In the genomic region with DNA sequence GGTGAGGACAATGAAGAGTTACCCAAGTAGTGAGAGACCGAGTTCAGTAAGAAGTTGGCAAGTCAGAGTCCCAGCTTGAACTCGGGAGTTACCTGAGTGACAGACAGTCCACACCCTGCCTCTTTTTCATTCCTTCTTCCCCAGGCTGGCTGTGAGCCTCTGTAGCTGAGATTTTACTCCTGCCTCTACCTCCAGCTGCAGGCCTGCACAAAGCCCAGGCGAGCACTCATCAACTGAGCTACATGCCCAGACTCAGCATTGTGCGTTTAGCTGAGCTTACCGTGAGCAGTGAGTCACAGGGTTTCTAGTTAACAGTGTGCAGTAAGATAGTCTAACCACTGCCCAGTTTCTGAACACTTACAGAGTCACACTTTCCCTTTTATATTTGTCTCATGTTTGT, we compare ENCODE assay signal across 25 mouse cellular contexts. TPM values are rescaled to one million over a fixed set of nuclear protein-coding genes. Genes with fewer than 3 reads are reported as not detected.
"Had no signal": no experiment of that assay in that cellular context is flagged by ENCODE, and none has a peak within 500 bp of the region (broad histone marks: within the 10 kb centered on the region; RNA-seq: fewer than 3 reads in every experiment).

No protein-coding gene starts in this region.

- H3K4me2 ChIP-seq: liver, embryonic 13.5 days; midbrain, embryonic 12.5 days; midbrain, embryonic 15.5 days; neural tube, embryonic 12.5 days; neural tube, embryonic 15.5 days; stomach, embryonic 15.5 days had no signal

- H3K9me3 ChIP-seq: liver, embryonic 13.5 days; midbrain, embryonic 12.5 days; midbrain, embryonic 15.5 days; neural tube, embryonic 12.5 days; neural tube, embryonic 15.5 days; stomach, embryonic 15.5 days had no signal

- H3K27ac ChIP-seq: kidney, postnatal 0 days; left cerebral cortex, adult 2 months; liver, embryonic 13.5 days; midbrain, embryonic 12.5 days; midbrain, embryonic 15.5 days; neural tube, embryonic 12.5 days; neural tube, embryonic 15.5 days; stomach, embryonic 15.5 days had no signal

- ATAC-seq: intestine, postnatal 0 days; midbrain, embryonic 15.5 days had no signal

- H3K4me1 ChIP-seq: liver, embryonic 13.5 days; midbrain, embryonic 12.5 days; midbrain, embryonic 15.5 days; neural tube, embryonic 12.5 days; neural tube, embryonic 15.5 days; stomach, embryonic 15.5 days had no signal

- H3K4me3 ChIP-seq: left cerebral cortex, adult 2 months; liver, embryonic 13.5 days; midbrain, embryonic 12.5 days; midbrain, embryonic 15.5 days; neural tube, embryonic 12.5 days; neural tube, embryonic 15.5 days; stomach, embryonic 15.5 days had no signal

- H3K9ac ChIP-seq: liver, embryonic 13.5 days; midbrain, embryonic 12.5 days; midbrain, embryonic 15.5 days; neural tube, embryonic 12.5 days; neural tube, embryonic 15.5 days; stomach, embryonic 15.5 days had no signal

- DNase-seq: kidney, adult 2 months; kidney, postnatal 25 days; layer of hippocampus, postnatal 36 days; liver, embryonic 13.5 days; lung, adult 2 months; lung, postnatal 14 days; lung, postnatal 4 days; right cerebral cortex, adult 18-20 months; right cerebral cortex, postnatal 14 days; right cerebral cortex, postnatal 4 days; spleen, adult 18-20 months; thymus, adult 2 months; thymus, postnatal 14 days; thymus, postnatal 4 days had no signal

- H3K27me3 ChIP-seq: liver, embryonic 13.5 days; midbrain, embryonic 12.5 days; midbrain, embryonic 15.5 days; neural tube, embryonic 12.5 days; neural tube, embryonic 15.5 days; stomach, embryonic 15.5 days had no signal

RNA-seq across cellular contexts. Expression of a gene that starts 20.1 kb away (rescaled TPM):
- polyA plus RNA-seq: limb, embryonic 11.5 days; liver, adult 2 months; liver, embryonic 13.5 days; liver, embryonic 16.5 days had no signal
